ENCODE assay signal across 8 mouse cellular contexts in the genomic region with DNA sequence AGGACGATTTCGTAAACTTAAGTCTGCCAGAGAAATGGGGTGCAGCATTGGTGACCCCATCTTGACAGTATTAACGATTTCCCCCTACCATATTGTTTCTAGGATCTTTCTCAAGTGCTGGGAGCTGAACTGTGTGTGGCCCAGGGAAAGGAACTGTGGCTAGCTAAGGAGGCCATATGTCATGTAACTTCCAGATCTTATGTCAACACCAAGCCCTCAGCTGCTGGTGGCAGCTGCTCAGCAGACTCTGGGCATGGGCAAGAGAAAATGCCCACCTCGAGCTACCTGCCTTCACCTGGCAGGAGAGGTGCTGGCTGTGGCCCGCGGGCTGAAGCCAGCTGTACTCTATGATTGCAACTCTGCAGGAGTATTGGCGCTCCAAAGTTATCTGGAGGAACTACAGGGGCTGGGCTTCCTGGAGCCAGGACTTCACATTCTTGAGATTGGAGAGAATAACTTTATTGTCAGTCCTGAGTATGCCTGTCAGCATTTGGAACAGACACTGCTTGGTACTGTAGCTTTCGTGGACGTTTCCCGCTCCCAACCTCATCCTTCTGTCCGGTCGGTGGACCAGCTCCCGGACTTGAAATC. TPM values are rescaled to one million over a fixed set of nuclear protein-coding genes. Genes with fewer than 3 reads are reported as not detected.
A peak's percentile ranks its signal among the peaks of the same experiment; 100 is the strongest.
DNase-seq lines count a peak whose midpoint lies in the region; ATAC-seq lines count a peak whose summit lies in the region.

No protein-coding gene starts in this region.

- peak overlapping the region; percentile 83 for H3K27ac ChIP-seq in kidney, embryonic 14.5 days (ENCODE audit: low read depth, low read length)
- peak overlapping the region; percentile 92 for H3K27ac ChIP-seq in hindbrain, embryonic 10.5 days
- H3K27ac ChIP-seq in midbrain, embryonic 13.5 days, result no peak overlapping the region; the same call in 1 of the 2 replicates

- no peaks in the 10 kb centered on the region for H3K9me3 ChIP-seq in kidney, embryonic 14.5 days (ENCODE audit: control insufficient read depth, low read length)
- H3K9me3 ChIP-seq in hindbrain, embryonic 10.5 days, result no peaks in the 10 kb centered on the region
- H3K9me3 ChIP-seq in midbrain, embryonic 13.5 days, result no peaks in the 10 kb centered on the region

- no peak for DNase-seq in kidney, adult 8-10 months
- DNase-seq in ZHBTc4 (ENCODE audit: low read depth, low spot score), result peak; percentile 32
- DNase-seq in hindbrain, embryonic 10.5 days (ENCODE audit: low spot score), result no peak
- DNase-seq in cerebellum, adult 18-20 months, result no peak

- ATAC-seq in kidney, embryonic 14.5 days (ENCODE audit: low FRiP score, low TSS enrichment), result no peak
- ATAC-seq in midbrain, embryonic 13.5 days, result no peak
- ATAC-seq in erythroid progenitor cell, adult 5-6 weeks (replicated peaks; ENCODE audit: low FRiP score, poor library complexity, severe bottlenecking), result no peak
- ATAC-seq in activated CD4-positive, CD25-positive, alpha-beta regulatory T cell, adult 4 months, result no peak

- H3K36me3 ChIP-seq in kidney, embryonic 14.5 days (ENCODE audit: control insufficient read depth, insufficient read depth, low read length), result no peaks in the 10 kb centered on the region
- H3K36me3 ChIP-seq in hindbrain, embryonic 10.5 days, result no peaks in the 10 kb centered on the region
- no peaks in the 10 kb centered on the region for H3K36me3 ChIP-seq in midbrain, embryonic 13.5 days

- H3K9ac ChIP-seq in kidney, embryonic 14.5 days (ENCODE audit: low read depth, low read length), result peak overlapping the region; percentile 79; the same call in 1 of the 2 replicates
- H3K9ac ChIP-seq in midbrain, embryonic 13.5 days (replicated peaks), result peak overlapping the region; percentile 78

- H3K4me2 ChIP-seq in kidney, embryonic 14.5 days (replicated peaks; ENCODE audit: low read depth, low read length), result peak overlapping the region; percentile 69
- H3K4me2 ChIP-seq in midbrain, embryonic 13.5 days (replicated peaks), result peak overlapping the region; percentile 66

- WGBS in kidney, embryonic 14.5 days, result 86% methylated on average over 13 of the region's 13 CpGs
- 93% methylated on average over 13 of the region's 13 CpGs for WGBS in hindbrain, embryonic 10.5 days
- 94% methylated on average over 13 of the region's 13 CpGs for WGBS in midbrain, embryonic 13.5 days

- peak overlapping the region; percentile 77 for H3K4me3 ChIP-seq in kidney, embryonic 14.5 days (ENCODE audit: low read length)
- peak overlapping the region; percentile 87 for H3K4me3 ChIP-seq in hindbrain, embryonic 10.5 days
- peak overlapping the region; percentile 83 for H3K4me3 ChIP-seq in midbrain, embryonic 13.5 days (replicated peaks)

- no peaks in the 10 kb centered on the region for H3K27me3 ChIP-seq in kidney, embryonic 14.5 days (ENCODE audit: control insufficient read depth, insufficient read depth, low read length)
- no peaks in the 10 kb centered on the region for H3K27me3 ChIP-seq in hindbrain, embryonic 10.5 days (ENCODE audit: insufficient read depth, poor library complexity, severe bottlenecking)
- H3K27me3 ChIP-seq in midbrain, embryonic 13.5 days, result no peaks in the 10 kb centered on the region

- H3K4me1 ChIP-seq in kidney, embryonic 14.5 days (ENCODE audit: control insufficient read depth, insufficient read depth, low read length), result peaks cover 22% of the 10 kb centered on the region; the same call in 1 of the 2 replicates
- H3K4me1 ChIP-seq in hindbrain, embryonic 10.5 days (replicated peaks), result peaks cover 30% of the 10 kb centered on the region
- peaks cover 45% of the 10 kb centered on the region for H3K4me1 ChIP-seq in midbrain, embryonic 13.5 days (replicated peaks)

RNA-seq across cellular contexts. Expression of gene A130010J15Rik, which starts 6.4 kb away (rescaled TPM):
- 13.1 and 16.0 TPM in 2 replicates for polyA plus RNA-seq in kidney, embryonic 14.5 days (2014; fragmentation: Nextera tagmentation; extraction: Ambion mirVana)
- polyA plus RNA-seq in hindbrain, embryonic 10.5 days (2016; fragmentation: Nextera tagmentation; extraction: Ambion mirVana), result 13.8 and 17.7 TPM in 2 replicates
- polyA plus RNA-seq in midbrain, embryonic 13.5 days (2015; fragmentation: Nextera tagmentation; extraction: Ambion mirVana), result 14.2 and 15.4 TPM in 2 replicates
- total RNA-seq in erythroid progenitor cell, adult 5-6 weeks (2015; ENCODE audit: low replicate concordance), result 0.36 and 1.7 TPM in 2 replicates
- total RNA-seq in erythroid progenitor cell, adult 5-6 weeks (2017; ENCODE audit: low replicate concordance), result 0.77 and 4.3 TPM in 2 replicates
- 10 to 100 TPM in 1 of 2 experiments, 1 to 10 TPM in 1; 9.8 to 16.4 TPM for polyA plus RNA-seq in activated CD4-positive, CD25-positive, alpha-beta regulatory T cell, adult 4 months (2017; shearing (Covaris generic))

RNA-seq across cellular contexts. Expression of gene Irf6, which starts 21.3 kb away (rescaled TPM):
- 7.4 and 16.1 TPM in 2 replicates for polyA plus RNA-seq in kidney, embryonic 14.5 days (2014; fragmentation: Nextera tagmentation; extraction: Ambion mirVana)
- polyA plus RNA-seq in hindbrain, embryonic 10.5 days (2016; fragmentation: Nextera tagmentation; extraction: Ambion mirVana), result 3.7 and 4.9 TPM in 2 replicates
- polyA plus RNA-seq in midbrain, embryonic 13.5 days (2015; fragmentation: Nextera tagmentation; extraction: Ambion mirVana), result 0.62 and 0.74 TPM in 2 replicates
- total RNA-seq in erythroid progenitor cell, adult 5-6 weeks (2015; ENCODE audit: low replicate concordance), result not detected in 2 replicates
- total RNA-seq in erythroid progenitor cell, adult 5-6 weeks (2017; ENCODE audit: low replicate concordance), result 0.26 TPM in 1 of 2 replicates, not detected in the other
- 1 to 10 TPM; 3.5 to 5.9 TPM for polyA plus RNA-seq in activated CD4-positive, CD25-positive, alpha-beta regulatory T cell, adult 4 months (2017; shearing (Covaris generic))

RNA-seq across cellular contexts. Expression of gene Traf3ip3, which starts 27.3 kb away (rescaled TPM):
- polyA plus RNA-seq in kidney, embryonic 14.5 days (2014; fragmentation: Nextera tagmentation; extraction: Ambion mirVana), result 0.50 and 1.6 TPM in 2 replicates
- 1.5 and 1.8 TPM in 2 replicates for polyA plus RNA-seq in hindbrain, embryonic 10.5 days (2016; fragmentation: Nextera tagmentation; extraction: Ambion mirVana)
- polyA plus RNA-seq in midbrain, embryonic 13.5 days (2015; fragmentation: Nextera tagmentation; extraction: Ambion mirVana), result 1.1 and 1.2 TPM in 2 replicates
- 13.0 and 59.9 TPM in 2 replicates for total RNA-seq in erythroid progenitor cell, adult 5-6 weeks (2015; ENCODE audit: low replicate concordance)
- 6.7 and 8.6 TPM in 2 replicates for total RNA-seq in erythroid progenitor cell, adult 5-6 weeks (2017; ENCODE audit: low replicate concordance)
- 100 to 1,000 TPM; 269 to 282 TPM for polyA plus RNA-seq in activated CD4-positive, CD25-positive, alpha-beta regulatory T cell, adult 4 months (2017; shearing (Covaris generic))

RNA-seq across cellular contexts. Expression of gene Lamb3, which starts 33.3 kb away (rescaled TPM):
- polyA plus RNA-seq in kidney, embryonic 14.5 days (2014; fragmentation: Nextera tagmentation; extraction: Ambion mirVana), result 0.29 and 0.49 TPM in 2 replicates
- 0.37 and 0.46 TPM in 2 replicates for polyA plus RNA-seq in hindbrain, embryonic 10.5 days (2016; fragmentation: Nextera tagmentation; extraction: Ambion mirVana)
- 0.58 and 0.62 TPM in 2 replicates for polyA plus RNA-seq in midbrain, embryonic 13.5 days (2015; fragmentation: Nextera tagmentation; extraction: Ambion mirVana)
- 13.0 TPM in 1 of 2 replicates, not detected in the other for total RNA-seq in erythroid progenitor cell, adult 5-6 weeks (2015; ENCODE audit: low replicate concordance)
- total RNA-seq in erythroid progenitor cell, adult 5-6 weeks (2017; ENCODE audit: low replicate concordance), result 1.3 TPM in 1 of 2 replicates, not detected in the other
- 10 to 100 TPM; 17.1 to 18.9 TPM for polyA plus RNA-seq in activated CD4-positive, CD25-positive, alpha-beta regulatory T cell, adult 4 months (2017; shearing (Covaris generic))

RNA-seq across cellular contexts. Expression of gene Diexf, which starts 44.2 kb away (rescaled TPM):
- 9.0 and 11.0 TPM in 2 replicates for polyA plus RNA-seq in kidney, embryonic 14.5 days (2014; fragmentation: Nextera tagmentation; extraction: Ambion mirVana)
- 7.0 and 9.3 TPM in 2 replicates for polyA plus RNA-seq in hindbrain, embryonic 10.5 days (2016; fragmentation: Nextera tagmentation; extraction: Ambion mirVana)
- polyA plus RNA-seq in midbrain, embryonic 13.5 days (2015; fragmentation: Nextera tagmentation; extraction: Ambion mirVana), result 8.7 and 10.2 TPM in 2 replicates
- total RNA-seq in erythroid progenitor cell, adult 5-6 weeks (2015; ENCODE audit: low replicate concordance), result 3.4 and 19.1 TPM in 2 replicates
- total RNA-seq in erythroid progenitor cell, adult 5-6 weeks (2017; ENCODE audit: low replicate concordance), result 1.4 and 1.5 TPM in 2 replicates
- 1 to 10 TPM; 6.8 to 7.1 TPM for polyA plus RNA-seq in activated CD4-positive, CD25-positive, alpha-beta regulatory T cell, adult 4 months (2017; shearing (Covaris generic))

Comparison
In these comparisons a context has a peak if more than half of its experiments do, and no peak if none do; other contexts are left out.
1. RNA of gene Traf3ip3, which starts 27.3 kb away (polyA plus RNA-seq): 269 to 282 TPM in activated CD4-positive, CD25-positive, alpha-beta regulatory T cell, adult 4 months; 1.5 to 1.8 TPM in hindbrain, embryonic 10.5 days, 0.50 to 1.6 TPM in kidney, embryonic 14.5 days and 1.1 to 1.2 TPM in midbrain, embryonic 13.5 days; every median in the first group is over 10 times any median in the second.
2. Peak in every context shown above with its lines, with median percentiles within 50 percentile points of each other: H3K4me3 ChIP-seq.